Mouse (Mus musculus) frontal cortex, postnatal 10 days (tissue): Measurements from ENCODE around the gene 3110040N11Rik.

Source experiments
- DNase-seq, 2 experiments: peaks; one replicate each; pipeline ENCODE4 v3.0.0; 2022; ENCODE audit warnings: low spot score in 2 of 2, mixed read lengths in 1 of 2

3110040N11Rik gene

GRCm38 (mm10) chr7:81738720-81739385 lies 50.4 kb downstream of the 3110040N11Rik start:
- DNase-seq, result no peak

GRCm38 (mm10) chr7:81735300-81736048 lies 53.8 kb downstream of the 3110040N11Rik start:
- DNase-seq, result no peak

GRCm38 (mm10) chr7:81732183-81733089 lies 56.8 kb downstream of the 3110040N11Rik start:
- DNase-seq, result no peak
